Mouse (Mus musculus) heart, adult 2 months (tissue): ENCODE data around the gene Pdss2.

Experiments
- CTCF ChIP-seq: fragments of 200-600 bp; IDR thresholded peaks from 2 replicates; pipeline ENCODE4 v1.8.1; 2022; ENCODE audit warnings: antibody characterized with exemption, mild to moderate bottlenecking, moderate library complexity
- EP300 ChIP-seq: fragments of 200-500 bp; IDR thresholded peaks from 2 replicates; pipeline ENCODE4 v1.6.1; 2011; ENCODE audit warnings: low read depth, low read length, control low read depth; ENCODE audit not compliant: insufficient read depth
- POLR2A ChIP-seq: fragments of 200-500 bp; IDR thresholded peaks from 2 replicates; pipeline ENCODE4 v1.6.1; 2011; ENCODE audit warnings: mild to moderate bottlenecking, low read depth, low read length, control low read depth; ENCODE audit not compliant: insufficient read depth

- TF ChIP-seq POLR2A (no peak), CTCF (no peak), EP300 (0 out of 2 replicates have a peak, but pooled peaks have one; percentile 32)
Measured at GRCm38 (mm10) chr10:43485751-43486268, 264.5 kb downstream of the Pdss2 start.
